Mouse (Mus musculus) midbrain, postnatal 0 days (tissue): ENCODE measurements around the gene Cbr2. TPM values are rescaled to one million over a fixed set of nuclear protein-coding genes. Genes with fewer than 3 reads are reported as not detected.

Experiments used
- ATAC-seq: fragments of 200-750 bp; cut with Nextera tagmentation; 2 replicates; pipeline ENCODE4 v1.8.0; 2017; ENCODE audit warnings: moderate number of reproducible peaks, mild to moderate bottlenecking, moderate TSS enrichment, moderate library complexity; ENCODE audit not compliant: low FRiP score
- DNase-seq: peaks from one replicate; pipeline ENCODE4 v3.0.0-alpha.2; 2015; ENCODE audit warnings: low spot score
- H3K27ac ChIP-seq: fragments of 300-500 bp; sonication (generic); 2 replicates; pipeline ENCODE4 v1.5.1; 2014; ENCODE audit warnings: low read depth, mild to moderate bottlenecking, low read length, mixed read lengths
- H3K27me3 ChIP-seq: fragments of 300-500 bp; sonication (generic); 2 replicates; pipeline ENCODE4 v1.6.1; 2014; ENCODE audit warnings: low read length, control low read depth, mixed read lengths; ENCODE audit not compliant: insufficient read depth
- H3K36me3 ChIP-seq: fragments of 300-500 bp; sonication (generic); 2 replicates; pipeline ENCODE4 v1.6.1; 2014; ENCODE audit warnings: low read length, control low read depth, mixed read lengths; ENCODE audit not compliant: insufficient read depth
- H3K4me1 ChIP-seq: fragments of 300-500 bp; sonication (generic); 2 replicates; pipeline ENCODE4 v1.6.1; 2014; ENCODE audit warnings: mild to moderate bottlenecking, control low read depth, antibody characterized with exemption, low read length, mixed read lengths; ENCODE audit not compliant: insufficient read depth
- H3K4me2 ChIP-seq: fragments of 300-500 bp; sonication (generic); 2 replicates; pipeline ENCODE4 v1.6.1; 2014; ENCODE audit warnings: low read depth, mild to moderate bottlenecking, low read length, mixed read lengths; ENCODE audit not compliant: poor library complexity, severe bottlenecking
- H3K4me3 ChIP-seq: fragments of 300-500 bp; sonication (generic); 2 replicates; pipeline ENCODE4 v1.5.1; 2014; ENCODE audit warnings: low read depth, mild to moderate bottlenecking, low read length, moderate library complexity
- H3K9ac ChIP-seq: fragments of 300-500 bp; sonication (generic); replicated peaks from 2 replicates; pipeline ENCODE4 v1.6.1; 2014; ENCODE audit warnings: mild to moderate bottlenecking, low read length, moderate library complexity, mixed read lengths; ENCODE audit not compliant: poor library complexity, severe bottlenecking
- H3K9me3 ChIP-seq: fragments of 300-500 bp; sonication (generic); 2 replicates; pipeline ENCODE4 v1.6.1; 2016; ENCODE audit warnings: low read length, control low read depth
- CTCF ChIP-seq: IDR thresholded peaks from 2 replicates; pipeline ENCODE4 v1.5.1; 2016; ENCODE audit warnings: antibody characterized with exemption, mild to moderate bottlenecking
- WGBS: fragments of 180-500 bp; shearing (Covaris S2); extraction: QIAGEN DNeasy Blood & Tissue Kit; methylation state at CpG from one replicate; pipeline ENCODE4 v1.1.7; 2014; 5-methylcytosine and 5-hydroxymethylcytosine counted together
- polyA plus RNA-seq: library from polyadenylated mRNA; unstranded; fragments of >200 nt; fragmentation: Nextera tagmentation; extraction: Ambion mirVana; gene quantifications from 2 replicates; pipeline ENCODE4 v1.2.1, GENCODE M21; 2015
- total RNA-seq: library from RNA; depleted of rRNA; stranded (reverse); fragments of >200 nt; gene quantifications from 2 replicates; pipeline ENCODE4 v1.2.3, GENCODE M21; 2014

Gene Cbr2
- total and polyA plus RNA-seq, 2 experiments from 2014 or later, result 3.6 to 4.4 TPM

DNA sequence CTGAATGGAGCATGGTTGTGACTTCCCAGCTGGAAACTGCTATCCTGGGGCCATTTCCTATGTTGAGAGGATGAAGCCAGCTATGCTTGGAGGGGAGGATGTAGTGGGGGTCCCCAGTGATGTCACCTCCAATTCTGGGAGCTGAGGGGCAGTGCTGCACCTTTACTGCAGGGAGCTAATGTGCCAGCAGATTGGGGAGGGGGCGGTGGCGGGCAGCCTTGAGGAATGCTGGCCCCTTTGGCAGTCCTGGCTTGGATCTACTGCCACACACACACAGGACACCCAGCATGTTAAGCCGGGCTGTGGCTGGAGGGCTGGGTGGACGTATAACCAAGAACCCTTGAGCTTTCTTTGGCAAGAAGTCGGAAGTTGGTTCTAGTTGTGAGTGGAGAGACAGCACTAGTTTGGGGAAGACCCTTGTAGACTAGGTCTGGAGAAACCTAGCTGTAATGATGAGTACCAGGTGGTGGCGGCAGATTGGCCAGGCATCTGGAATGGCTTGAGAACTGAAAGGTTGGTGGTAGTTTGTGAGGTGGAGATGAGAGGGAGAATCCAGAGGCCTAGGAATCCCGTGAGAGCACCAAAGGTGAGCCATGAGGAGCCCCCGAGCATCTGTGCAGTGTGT, 19.8 kb downstream of the Cbr2 start:
- no peak overlapping the region for H3K27ac ChIP-seq
- peaks cover 30% of the 10 kb centered on the region for H3K36me3 ChIP-seq
- no peak for TF ChIP-seq CTCF
- no peaks in the 10 kb centered on the region for H3K9me3 ChIP-seq
- H3K4me1 ChIP-seq, result peaks cover 16% of the 10 kb centered on the region; the same call in 1 of the 2 replicates
- no peaks in the 10 kb centered on the region for H3K27me3 ChIP-seq
- H3K4me3 ChIP-seq, result no peak overlapping the region
- H3K4me2 ChIP-seq, result peak overlapping the region; percentile 97; the same call in 1 of the 2 replicates
- ATAC-seq, result no peak
- no peak for DNase-seq
- no peak overlapping the region for H3K9ac ChIP-seq
- 63% methylated on average over 8 of the region's 8 CpGs for WGBS

GRCm38 (mm10) chr11:120710672-120711071, 21.2 kb downstream of the Cbr2 start:
- 81% methylated on average over 5 of the region's 5 CpGs for WGBS
- TF ChIP-seq CTCF, result no peak
- no peak for DNase-seq
- Histone ChIP-seq H3K36me3 (peaks cover 25% of the 10 kb centered on the region; the same call in 1 of the 2 replicates), H3K4me3 (no peak overlapping the region), H3K9me3 (no peaks in the 10 kb centered on the region), H3K27me3 (no peaks in the 10 kb centered on the region), H3K4me1 (peaks cover 16% of the 10 kb centered on the region; the same call in 1 of the 2 replicates), H3K4me2 (no peak overlapping the region), H3K9ac (no peak overlapping the region), H3K27ac (no peak overlapping the region)
- ATAC-seq, result no peak

- Histone ChIP-seq H3K9me3 (no peaks in the 10 kb centered on the region), H3K4me2 (no peak overlapping the region), H3K4me3 (no peak overlapping the region), H3K27me3 (no peaks in the 10 kb centered on the region), H3K27ac (no peak overlapping the region), H3K9ac (no peak overlapping the region), H3K4me1 (peaks cover 14% of the 10 kb centered on the region; the same call in 1 of the 2 replicates), H3K36me3 (peaks cover 21% of the 10 kb centered on the region; the same call in 1 of the 2 replicates)
- 75% methylated on average over 2 of the region's 2 CpGs for WGBS
- DNase-seq, result no peak
- no peak for ATAC-seq
- no peak for TF ChIP-seq CTCF
Observed at GRCm38 (mm10) chr11:120709551-120709950, 22.4 kb downstream of the Cbr2 start.

DNA sequence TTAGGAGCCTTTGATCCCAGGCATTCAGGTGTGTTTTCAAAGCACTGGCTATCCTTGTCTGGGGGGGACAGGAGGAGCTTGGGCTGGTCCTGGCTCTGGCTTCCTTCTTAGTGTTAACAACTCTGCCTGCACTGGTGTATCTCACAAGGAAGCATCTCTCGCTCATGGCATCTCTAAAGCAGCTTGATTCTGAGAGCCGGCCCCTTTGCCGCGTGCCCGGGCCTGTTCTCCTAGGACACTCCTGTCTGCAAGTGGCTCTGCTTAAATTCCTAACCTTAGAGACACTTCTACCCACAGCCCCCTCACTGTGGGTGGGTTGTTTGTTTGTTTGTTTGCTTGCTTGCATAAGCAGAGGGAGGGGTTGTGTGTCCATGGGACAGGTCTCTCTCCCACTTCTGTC, 23.9 kb downstream of the Cbr2 start:
- no peak overlapping the region for H3K4me3 ChIP-seq
- no peak for ATAC-seq

DNA sequence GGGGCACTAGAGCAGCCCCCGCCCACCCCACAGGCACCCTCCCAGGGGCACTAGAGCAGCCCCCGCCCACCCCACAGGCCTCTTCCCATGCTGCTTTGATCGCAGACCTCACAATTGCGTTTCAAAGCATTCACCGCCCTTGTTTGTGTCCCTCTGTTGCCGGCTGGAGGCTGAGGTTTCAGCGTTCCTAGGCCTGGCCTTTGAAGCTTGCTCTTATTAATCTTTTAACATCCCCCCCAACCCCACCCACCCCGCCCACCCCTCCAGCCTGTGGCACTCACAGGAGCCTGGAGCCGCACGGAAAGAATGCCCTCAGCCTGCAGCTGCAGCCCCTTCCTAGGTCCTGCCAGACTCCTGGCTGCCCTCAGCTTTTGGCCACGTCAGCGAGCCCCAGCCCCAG, 24.7 kb downstream of the Cbr2 start:
- Histone ChIP-seq H3K27ac (no peak overlapping the region), H3K9ac (no peak overlapping the region), H3K4me3 (no peak overlapping the region), H3K36me3 (peaks cover 24% of the 10 kb centered on the region), H3K4me2 (no peak overlapping the region), H3K4me1 (0 out of 2 replicates have a peak, but pooled peaks cover 4% of the 10 kb centered on the region), H3K9me3 (no peaks in the 10 kb centered on the region), H3K27me3 (no peaks in the 10 kb centered on the region)
- 9% methylated on average over 10 of the region's 12 CpGs for WGBS
- no peak for TF ChIP-seq CTCF
- ATAC-seq, result no peak
- DNase-seq, result no peak

More for the DNA sequence above, 23.9 kb downstream of the Cbr2 start:
- Histone ChIP-seq H3K27ac (no peak overlapping the region), H3K36me3 (peaks cover 21% of the 10 kb centered on the region; the same call in 1 of the 2 replicates), H3K9ac (no peak overlapping the region), H3K4me2 (no peak overlapping the region), H3K9me3 (no peaks in the 10 kb centered on the region), H3K4me1 (peaks cover 9% of the 10 kb centered on the region; the same call in 1 of the 2 replicates), H3K27me3 (no peaks in the 10 kb centered on the region)
- DNase-seq, result no peak
- no peak for TF ChIP-seq CTCF
- WGBS, result 28% methylated on average over 5 of the region's 5 CpGs

- WGBS, result 55% methylated on average over 5 of the region's 5 CpGs
Observed at GRCm38 (mm10) chr11:120706120-120706519, 25.8 kb downstream of the Cbr2 start.

More at GRCm38 (mm10) chr11:120706120-120706519, 25.8 kb downstream of the Cbr2 start:
- ATAC-seq, result no peak
- no peak for TF ChIP-seq CTCF
- Histone ChIP-seq H3K9me3 (no peaks in the 10 kb centered on the region), H3K36me3 (peaks cover 24% of the 10 kb centered on the region), H3K9ac (0 out of 2 replicates have a peak overlapping the region, but pooled peaks have one; percentile 13), H3K4me3 (no peak overlapping the region), H3K4me2 (no peak overlapping the region), H3K4me1 (0 out of 2 replicates have a peak, but pooled peaks cover 4% of the 10 kb centered on the region), H3K27me3 (no peaks in the 10 kb centered on the region), H3K27ac (no peak overlapping the region)
- DNase-seq, result no peak
